Mouse (Mus musculus): ENCODE data around the gene Cd109. TPM values are rescaled to one million over a fixed set of nuclear protein-coding genes. Genes with fewer than 3 reads are reported as not detected.

Gene Cd109
- total and polyA plus RNA-seq, 3 experiments = not detected

GRCm38 (mm10) chr9:78750246-78750645 lies 134.9 kb downstream of the Cd109 start:
- Histone ChIP-seq H3K27ac (ENCODE audit: control insufficient read depth, low read depth, low read length) (no peak overlapping the region), H3K79me2 (ENCODE audit: control insufficient read depth, insufficient read depth, low read length, poor library complexity) (no peaks in the 10 kb centered on the region), H3K4me1 (ENCODE audit: control insufficient read depth in 1 of 2, insufficient read depth in 2 of 2, low read length in 2 of 2) (no peaks in the 10 kb centered on the region), H3K4me3 (ENCODE audit: control insufficient read depth in 1 of 2, insufficient read depth in 1 of 2, low read depth in 2 of 2, low read length in 2 of 2) (no peak overlapping the region), H3K9ac (ENCODE audit: control insufficient read depth, low read depth, low read length, poor library complexity, severe bottlenecking) (no peak overlapping the region), H3K27me3 (ENCODE audit: control insufficient read depth in 1 of 2, insufficient read depth in 2 of 2, low read length in 2 of 2) (no peaks in the 10 kb centered on the region; a peak in 2 of 4 replicates), H3K36me3 (ENCODE audit: control insufficient read depth in 1 of 2, insufficient read depth in 2 of 2, low read length in 2 of 2) (no peaks in the 10 kb centered on the region), H3K9me3 (replicated peaks; ENCODE audit: insufficient read depth, low read length) (no peaks in the 10 kb centered on the region)
- TF ChIP-seq EP300 (IDR thresholded peaks at IDR 0.05; ENCODE audit: low read depth in 1 of 2, low read length in 2 of 2) (no peak), RAD21 (IDR thresholded peaks at IDR 0.05; ENCODE audit: low read depth, low read length) (no peak), TAL1 (IDR thresholded peaks at IDR 0.05; ENCODE audit: low read length) (no peak), USF2 (IDR thresholded peaks at IDR 0.05; ENCODE audit: borderline replicate concordance in 1 of 2, insufficient read depth in 1 of 2, low read depth in 1 of 2, low read length in 2 of 2) (no peak), E2F4 (IDR thresholded peaks at IDR 0.05; ENCODE audit: borderline replicate concordance, low read depth, low read length) (no peak), SMC3 (IDR thresholded peaks at IDR 0.05; ENCODE audit: low read depth, low read length) (no peak), MAZ (IDR thresholded peaks at IDR 0.05; ENCODE audit: low read depth, low read length) (no peak), GATA1 (IDR thresholded peaks at IDR 0.05; ENCODE audit: low read depth, low read length) (no peak), POLR2A (IDR thresholded peaks at IDR 0.05; ENCODE audit: control insufficient read depth in 1 of 2, insufficient read depth in 1 of 2, low read depth in 1 of 2, low read length in 2 of 2, poor library complexity in 1 of 2) (no peak), JUND (IDR thresholded peaks at IDR 0.05; ENCODE audit: low read depth, low read length) (no peak), SIN3A (IDR thresholded peaks at IDR 0.05; ENCODE audit: low read length) (no peak), ZC3H11A (IDR thresholded peaks at IDR 0.05; ENCODE audit: low read depth, low read length) (no peak), MAFK (IDR thresholded peaks at IDR 0.05; ENCODE audit: borderline replicate concordance, low read depth, low read length) (no peak), NELFE (IDR thresholded peaks at IDR 0.05; ENCODE audit: low read depth, low read length) (no peak), ZNF384 (IDR thresholded peaks at IDR 0.05; ENCODE audit: low read depth, low read length) (no peak), POLR2AphosphoS2 (IDR thresholded peaks at IDR 0.05; ENCODE audit: low read length) (no peak), MXI1 (IDR thresholded peaks at IDR 0.05; ENCODE audit: low read depth, low read length) (no peak), ZMIZ1 (IDR thresholded peaks at IDR 0.05; ENCODE audit: low read depth, low read length) (no peak), CHD2 (IDR thresholded peaks at IDR 0.05; ENCODE audit: low read length) (no peak)
- no peak for DNase-seq (ENCODE audit: low read depth, low spot score)

Other genes starting within 250 kb of the Cd109 start
- gene Dppa5a, start 247.4 kb upstream of the Cd109 start, total RNA-seq (2012; rRNA removed) = not detected in 2 replicates
- gene Dppa5a, start 247.4 kb upstream of the Cd109 start, polyA plus RNA-seq (2012; ENCODE audit: insufficient read depth in 1 of 2, insufficient read length in 2 of 2, low read depth in 1 of 2, low replicate concordance in 2 of 2, missing spikeins in 1 of 2) = under 1 TPM in 1 of 2 experiments, not detected in 1; 0.19 TPM
- gene Ooep, start 236.8 kb upstream of the Cd109 start, total RNA-seq (2012; rRNA removed) = not detected in 2 replicates
- gene Ooep, start 236.8 kb upstream of the Cd109 start, polyA plus RNA-seq (2012; ENCODE audit: insufficient read depth in 1 of 2, insufficient read length in 2 of 2, low read depth in 1 of 2, low replicate concordance in 2 of 2, missing spikeins in 1 of 2) = not detected
- gene Ddx43, start 219.8 kb upstream of the Cd109 start, total RNA-seq (2012; rRNA removed) = 4.7 and 5.5 TPM in 2 replicates
- 1 to 10 TPM in 1 of 2 experiments, not detected in 1; 7.2 TPM for gene Ddx43, start 219.8 kb upstream of the Cd109 start, polyA plus RNA-seq (2012; ENCODE audit: insufficient read depth in 1 of 2, insufficient read length in 2 of 2, low read depth in 1 of 2, low replicate concordance in 2 of 2, missing spikeins in 1 of 2)
- gene Cgas, start 172.3 kb upstream of the Cd109 start, total RNA-seq (2012; rRNA removed) = 12.9 and 19.0 TPM in 2 replicates
- 10 to 100 TPM in 1 of 2 experiments, not detected in 1; 20.9 TPM for gene Cgas, start 172.3 kb upstream of the Cd109 start, polyA plus RNA-seq (2012; ENCODE audit: insufficient read depth in 1 of 2, insufficient read length in 2 of 2, low read depth in 1 of 2, low replicate concordance in 2 of 2, missing spikeins in 1 of 2)
- gene Mto1, start 167.3 kb upstream of the Cd109 start, total RNA-seq (2012; rRNA removed) = 28.7 and 32.3 TPM in 2 replicates
- 10 to 100 TPM in 1 of 2 experiments, not detected in 1; 27.7 TPM for gene Mto1, start 167.3 kb upstream of the Cd109 start, polyA plus RNA-seq (2012; ENCODE audit: insufficient read depth in 1 of 2, insufficient read length in 2 of 2, low read depth in 1 of 2, low replicate concordance in 2 of 2, missing spikeins in 1 of 2)
- gene Gm17324, start 166.8 kb upstream of the Cd109 start, total RNA-seq (2012; rRNA removed) = 1.0 and 1.8 TPM in 2 replicates
- gene Gm17324, start 166.8 kb upstream of the Cd109 start, polyA plus RNA-seq (2012; ENCODE audit: insufficient read depth in 1 of 2, insufficient read length in 2 of 2, low read depth in 1 of 2, low replicate concordance in 2 of 2, missing spikeins in 1 of 2) = under 1 TPM in 1 of 2 experiments, not detected in 1; 0.36 TPM
- gene Eef1a1, start 126.4 kb upstream of the Cd109 start, total RNA-seq (2012; rRNA removed) = 11,891 and 13,182 TPM in 2 replicates
- over 10,000 TPM; 11,701 to 60,504 TPM for gene Eef1a1, start 126.4 kb upstream of the Cd109 start, polyA plus RNA-seq (2012; ENCODE audit: insufficient read depth in 1 of 2, insufficient read length in 2 of 2, low read depth in 1 of 2, low replicate concordance in 2 of 2, missing spikeins in 1 of 2)
- 3.1 and 3.5 TPM in 2 replicates for gene Slc17a5, start 27.5 kb upstream of the Cd109 start, total RNA-seq (2012; rRNA removed)
- gene Slc17a5, start 27.5 kb upstream of the Cd109 start, polyA plus RNA-seq (2012; ENCODE audit: insufficient read depth in 1 of 2, insufficient read length in 2 of 2, low read depth in 1 of 2, low replicate concordance in 2 of 2, missing spikeins in 1 of 2) = 1 to 10 TPM in 1 of 2 experiments, not detected in 1; 4.1 TPM